Mouse (Mus musculus): Measurements from ENCODE around the gene Zfp536.

DNA sequence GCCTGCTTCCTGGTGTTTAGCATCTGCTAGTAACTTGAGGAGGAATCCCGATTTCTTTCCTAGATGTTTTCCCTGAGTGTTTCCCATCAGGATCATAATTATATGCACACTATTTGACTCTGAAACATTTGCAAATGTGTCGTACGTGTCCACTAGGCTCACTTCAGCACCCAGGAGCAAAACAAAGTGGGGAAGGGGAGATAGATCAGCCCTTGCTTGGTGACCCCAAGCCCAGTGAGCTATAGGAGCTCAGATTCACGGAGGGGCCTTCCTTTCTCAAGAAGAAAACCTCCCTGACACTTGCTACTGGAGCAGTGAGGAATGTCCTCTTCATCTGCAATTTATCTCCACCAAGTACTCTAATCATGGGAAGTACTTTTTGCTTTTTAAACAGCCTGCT, 40.7 kb downstream of the Zfp536 start:
- TF ChIP-seq POLR2A (IDR thresholded peaks at IDR 0.05; ENCODE audit: borderline replicate concordance, control insufficient read depth, low read depth, low read length) (no peak), CTCF (IDR thresholded peaks at IDR 0.05; ENCODE audit: control insufficient read depth, insufficient read depth, low read length) (no peak)
